Mouse (Mus musculus): ENCODE results near the gene Alox5. TPM values are rescaled to one million over a fixed set of nuclear protein-coding genes. Genes with fewer than 3 reads are reported as not detected.

The Alox5 gene
- polyA plus RNA-seq, 1 experiment from 2014 or later: 0.72 TPM

- H3K4me3 ChIP-seq (ENCODE audit: low read depth, low read length): no peak overlapping the region
- no peaks in the 10 kb centered on the region for H3K27me3 ChIP-seq (ENCODE audit: control insufficient read depth, insufficient read depth, low read length)
- DNase-seq (ENCODE audit: low spot score): no peak
These were observed 82.1 kb downstream of the Alox5 start for GRCm38 (mm10) chr6:116378892-116379291.

GRCm38 (mm10) chr6:116374618-116375017, 86.4 kb downstream of the Alox5 start:
- Histone ChIP-seq H3K4me1 (ENCODE audit: control insufficient read depth, insufficient read depth, low read length) (no peaks in the 10 kb centered on the region), H3K4me3 (ENCODE audit: low read depth, low read length) (no peak overlapping the region), H3K27me3 (ENCODE audit: control insufficient read depth, insufficient read depth, low read length) (no peaks in the 10 kb centered on the region), H3K27ac (replicated peaks; ENCODE audit: low read depth, low read length) (no peak overlapping the region), H3K9me3 (replicated peaks; ENCODE audit: control insufficient read depth, low read length) (no peaks in the 10 kb centered on the region), H3K9ac (replicated peaks; ENCODE audit: low read length) (no peak overlapping the region), H3K4me2 (ENCODE audit: low read depth, low read length) (no peak overlapping the region), H3K36me3 (replicated peaks; ENCODE audit: control insufficient read depth, insufficient read depth, low read depth, low read length) (no peaks in the 10 kb centered on the region; the same call in 1 of the 2 replicates)
- ATAC-seq (replicated peaks; ENCODE audit: insufficient number of reproducible peaks, low FRiP score, low TSS enrichment, low read depth) (no peak), DNase-seq (ENCODE audit: low spot score) (no peak)

More at GRCm38 (mm10) chr6:116378892-116379291, 82.1 kb downstream of the Alox5 start:
- ATAC-seq (replicated peaks; ENCODE audit: insufficient number of reproducible peaks, low FRiP score, low TSS enrichment, low read depth): no peak
- Histone ChIP-seq H3K4me1 (ENCODE audit: control insufficient read depth, insufficient read depth, low read length) (no peaks in the 10 kb centered on the region), H3K4me2 (ENCODE audit: low read depth, low read length) (no peak overlapping the region), H3K27ac (replicated peaks; ENCODE audit: low read depth, low read length) (no peak overlapping the region), H3K9me3 (replicated peaks; ENCODE audit: control insufficient read depth, low read length) (no peaks in the 10 kb centered on the region), H3K9ac (replicated peaks; ENCODE audit: low read length) (no peak overlapping the region), H3K36me3 (replicated peaks; ENCODE audit: control insufficient read depth, insufficient read depth, low read depth, low read length) (no peaks in the 10 kb centered on the region; the same call in 1 of the 2 replicates)
- WGBS: 92% methylated on average over 7 of the region's 7 CpGs

GRCm38 (mm10) chr6:116374136-116374535, 86.8 kb downstream of the Alox5 start:
- Histone ChIP-seq H3K9me3 (replicated peaks; ENCODE audit: control insufficient read depth, low read length) (no peaks in the 10 kb centered on the region), H3K27me3 (ENCODE audit: control insufficient read depth, insufficient read depth, low read length) (no peaks in the 10 kb centered on the region), H3K4me1 (ENCODE audit: control insufficient read depth, insufficient read depth, low read length) (no peaks in the 10 kb centered on the region), H3K9ac (replicated peaks; ENCODE audit: low read length) (no peak overlapping the region), H3K4me3 (ENCODE audit: low read depth, low read length) (no peak overlapping the region), H3K27ac (replicated peaks; ENCODE audit: low read depth, low read length) (no peak overlapping the region), H3K36me3 (replicated peaks; ENCODE audit: control insufficient read depth, insufficient read depth, low read depth, low read length) (no peaks in the 10 kb centered on the region; the same call in 1 of the 2 replicates), H3K4me2 (ENCODE audit: low read depth, low read length) (no peak overlapping the region)
- ATAC-seq (replicated peaks; ENCODE audit: insufficient number of reproducible peaks, low FRiP score, low TSS enrichment, low read depth) (no peak), DNase-seq (ENCODE audit: low spot score) (no peak)
- WGBS: 92% methylated on average over 1 of the region's 1 CpGs

- H3K36me3 ChIP-seq (replicated peaks; ENCODE audit: control insufficient read depth, insufficient read depth, low read depth, low read length): no peaks in the 10 kb centered on the region
- WGBS: 91% methylated on average over 3 of the region's 3 CpGs
- no peak overlapping the region for H3K27ac ChIP-seq (replicated peaks; ENCODE audit: low read depth, low read length)
- no peak overlapping the region for H3K4me3 ChIP-seq (ENCODE audit: low read depth, low read length)
- H3K9ac ChIP-seq (replicated peaks; ENCODE audit: low read length): no peak overlapping the region
- no peaks in the 10 kb centered on the region for H3K9me3 ChIP-seq (replicated peaks; ENCODE audit: control insufficient read depth, low read length)
- no peak overlapping the region for H3K4me2 ChIP-seq (ENCODE audit: low read depth, low read length)
- H3K27me3 ChIP-seq (ENCODE audit: control insufficient read depth, insufficient read depth, low read length): no peaks in the 10 kb centered on the region
- no peaks in the 10 kb centered on the region for H3K4me1 ChIP-seq (ENCODE audit: control insufficient read depth, insufficient read depth, low read length)
- ATAC-seq (replicated peaks; ENCODE audit: insufficient number of reproducible peaks, low FRiP score, low TSS enrichment, low read depth) (0 out of 2 replicates have a peak, but pooled peaks have one; percentile 56), DNase-seq (ENCODE audit: low spot score) (no peak)
These were observed 89.5 kb downstream of the Alox5 start for GRCm38 (mm10) chr6:116371500-116371899.

- 80% methylated on average over 6 of the region's 6 CpGs for WGBS
- no peak; the same call in 1 of the 2 replicates for ATAC-seq (replicated peaks; ENCODE audit: insufficient number of reproducible peaks, low FRiP score, low TSS enrichment, low read depth)
These were observed 90.6 kb downstream of the Alox5 start for GRCm38 (mm10) chr6:116370216-116370976.

GRCm38 (mm10) chr6:116369811-116370210, 91.2 kb downstream of the Alox5 start:
- Histone ChIP-seq H3K4me1 (ENCODE audit: control insufficient read depth, insufficient read depth, low read length) (no peaks in the 10 kb centered on the region), H3K4me3 (ENCODE audit: low read depth, low read length) (no peak overlapping the region), H3K9me3 (replicated peaks; ENCODE audit: control insufficient read depth, low read length) (no peaks in the 10 kb centered on the region), H3K27ac (replicated peaks; ENCODE audit: low read depth, low read length) (no peak overlapping the region), H3K9ac (replicated peaks; ENCODE audit: low read length) (no peak overlapping the region), H3K4me2 (ENCODE audit: low read depth, low read length) (no peak overlapping the region), H3K27me3 (ENCODE audit: control insufficient read depth, insufficient read depth, low read length) (no peaks in the 10 kb centered on the region), H3K36me3 (replicated peaks; ENCODE audit: control insufficient read depth, insufficient read depth, low read depth, low read length) (no peaks in the 10 kb centered on the region)
- ATAC-seq (replicated peaks; ENCODE audit: insufficient number of reproducible peaks, low FRiP score, low TSS enrichment, low read depth): no peak
- WGBS: 86% methylated on average over 1 of the region's 1 CpGs
- no peak for DNase-seq (ENCODE audit: low spot score)

More at GRCm38 (mm10) chr6:116370216-116370976, 90.6 kb downstream of the Alox5 start:
- H3K9ac ChIP-seq (replicated peaks; ENCODE audit: low read length): no peak overlapping the region
- H3K4me2 ChIP-seq (ENCODE audit: low read depth, low read length): no peak overlapping the region
- H3K4me1 ChIP-seq (ENCODE audit: control insufficient read depth, insufficient read depth, low read length): no peaks in the 10 kb centered on the region
- no peaks in the 10 kb centered on the region for H3K9me3 ChIP-seq (replicated peaks; ENCODE audit: control insufficient read depth, low read length)
- H3K27ac ChIP-seq (replicated peaks; ENCODE audit: low read depth, low read length): no peak overlapping the region
- no peaks in the 10 kb centered on the region for H3K27me3 ChIP-seq (ENCODE audit: control insufficient read depth, insufficient read depth, low read length)
- H3K36me3 ChIP-seq (replicated peaks; ENCODE audit: control insufficient read depth, insufficient read depth, low read depth, low read length): no peaks in the 10 kb centered on the region
- no peak for DNase-seq (ENCODE audit: low spot score)
- H3K4me3 ChIP-seq (ENCODE audit: low read depth, low read length): no peak overlapping the region

- Histone ChIP-seq H3K27ac (replicated peaks; ENCODE audit: low read depth, low read length) (no peak overlapping the region), H3K36me3 (replicated peaks; ENCODE audit: control insufficient read depth, insufficient read depth, low read depth, low read length) (no peaks in the 10 kb centered on the region), H3K4me3 (ENCODE audit: low read depth, low read length) (no peak overlapping the region), H3K4me2 (ENCODE audit: low read depth, low read length) (no peak overlapping the region), H3K9ac (replicated peaks; ENCODE audit: low read length) (no peak overlapping the region), H3K4me1 (ENCODE audit: control insufficient read depth, insufficient read depth, low read length) (no peaks in the 10 kb centered on the region), H3K9me3 (replicated peaks; ENCODE audit: control insufficient read depth, low read length) (no peaks in the 10 kb centered on the region), H3K27me3 (ENCODE audit: control insufficient read depth, insufficient read depth, low read length) (no peaks in the 10 kb centered on the region)
- ATAC-seq (replicated peaks; ENCODE audit: insufficient number of reproducible peaks, low FRiP score, low TSS enrichment, low read depth) (no peak), DNase-seq (ENCODE audit: low spot score) (no peak)
- 84% methylated on average over 11 of the region's 11 CpGs for WGBS
These were observed 93.0 kb downstream of the Alox5 start for GRCm38 (mm10) chr6:116367971-116368370.

GRCm38 (mm10) chr6:116361993-116362392, 99.0 kb downstream of the Alox5 start:
- no peak overlapping the region for H3K27ac ChIP-seq (replicated peaks; ENCODE audit: low read depth, low read length)
- H3K4me3 ChIP-seq (ENCODE audit: low read depth, low read length): no peak overlapping the region
- 89% methylated on average over 4 of the region's 4 CpGs for WGBS
- no peaks in the 10 kb centered on the region for H3K27me3 ChIP-seq (ENCODE audit: control insufficient read depth, insufficient read depth, low read length)
- no peaks in the 10 kb centered on the region for H3K4me1 ChIP-seq (ENCODE audit: control insufficient read depth, insufficient read depth, low read length)
- H3K9me3 ChIP-seq (replicated peaks; ENCODE audit: control insufficient read depth, low read length): no peaks in the 10 kb centered on the region
- no peak overlapping the region for H3K4me2 ChIP-seq (ENCODE audit: low read depth, low read length)
- H3K36me3 ChIP-seq (replicated peaks; ENCODE audit: control insufficient read depth, insufficient read depth, low read depth, low read length): no peaks in the 10 kb centered on the region
- no peak overlapping the region for H3K9ac ChIP-seq (replicated peaks; ENCODE audit: low read length)
- no peak for ATAC-seq (replicated peaks; ENCODE audit: insufficient number of reproducible peaks, low FRiP score, low TSS enrichment, low read depth)
- no peak for DNase-seq (ENCODE audit: low spot score)

Measured in embryonic facial prominence, embryonic 11.5 days (tissue).